Mouse (Mus musculus) cerebellum, adult 18-20 months (tissue): ENCODE results near the gene Cyp4x1.

Source experiments
- DNase-seq, 2 experiments: peaks; one replicate each; pipeline ENCODE4 v3.0.0; 2021

The Cyp4x1 gene

DNA sequence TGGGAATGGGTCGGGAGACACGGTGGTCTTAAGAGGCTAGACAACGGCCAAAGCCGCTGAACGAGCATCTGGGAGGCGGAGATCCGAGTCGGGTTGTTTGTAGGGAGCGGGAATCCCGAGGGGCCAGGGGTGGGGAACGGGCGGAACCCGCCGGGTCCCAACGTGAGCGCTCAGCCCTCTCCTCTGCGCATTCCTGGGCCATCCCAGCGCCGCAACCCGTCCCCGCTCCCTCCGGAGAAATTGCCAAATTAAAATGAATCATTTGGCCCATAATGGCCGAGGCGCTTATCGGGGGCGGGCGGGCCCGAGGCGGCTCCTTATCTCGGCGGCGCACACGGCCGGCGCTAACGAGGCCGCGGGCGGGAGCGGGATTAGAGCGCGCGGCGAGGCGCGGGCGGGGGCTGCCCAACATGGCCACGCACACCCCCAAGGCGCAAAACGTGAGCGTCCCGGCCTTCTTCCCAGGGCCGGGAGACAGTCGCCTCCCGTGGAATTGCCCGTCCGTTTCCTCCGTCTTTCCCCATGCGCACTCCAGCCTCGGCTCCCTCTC lies 77.6 kb downstream of the Cyp4x1 start, which contains the start of gene Tal1:
Tal1 (plus strand) TSS at position 56 of the 550 bp plus-strand sequence.
- peak in 1 of 2 experiments; percentile 10 for DNase-seq
